Mouse (Mus musculus) liver, embryonic 16.5 days (tissue): ENCODE data around the gene Pdgfa. TPM values are rescaled to one million over a fixed set of nuclear protein-coding genes. Genes with fewer than 3 reads are reported as not detected.

Source experiments
- ATAC-seq: fragments of 200-750 bp; cut with Nextera tagmentation; 2 replicates; pipeline ENCODE4 v1.8.0; 2017; ENCODE audit warnings: low read depth, mild to moderate bottlenecking, moderate number of reproducible peaks, moderate library complexity
- H3K27ac ChIP-seq: fragments of 300-500 bp; sonication (generic); 2 replicates; pipeline ENCODE4 v1.5.1; 2014; ENCODE audit warnings: mild to moderate bottlenecking, low read length
- H3K27me3 ChIP-seq: fragments of 300-500 bp; sonication (generic); 2 replicates; pipeline ENCODE4 v1.6.1; 2014; ENCODE audit warnings: low read depth, low read length, mixed read lengths; ENCODE audit not compliant: control insufficient read depth, insufficient read depth
- H3K36me3 ChIP-seq: fragments of 300-500 bp; sonication (generic); 2 replicates; pipeline ENCODE4 v1.6.1; 2014; ENCODE audit warnings: mild to moderate bottlenecking; ENCODE audit not compliant: control insufficient read depth, insufficient read depth
- H3K4me1 ChIP-seq: fragments of 300-500 bp; sonication (generic); 2 replicates; pipeline ENCODE4 v1.6.1; 2014; ENCODE audit warnings: low read depth, low read length, mixed read lengths; ENCODE audit not compliant: control insufficient read depth
- H3K4me2 ChIP-seq: fragments of 300-500 bp; sonication (generic); 2 replicates; pipeline ENCODE4 v1.6.1; 2014; ENCODE audit warnings: low read depth, low read length, mixed read lengths
- H3K4me3 ChIP-seq: fragments of 300-500 bp; sonication (generic); 2 replicates; pipeline ENCODE4 v1.5.1; 2014; ENCODE audit warnings: low read depth, mild to moderate bottlenecking, low read length
- H3K9ac ChIP-seq: fragments of 300-500 bp; sonication (generic); 2 replicates; pipeline ENCODE4 v1.6.1; 2014; ENCODE audit warnings: low read depth, low read length
- H3K9me3 ChIP-seq: fragments of 300-500 bp; sonication (generic); replicated peaks from 2 replicates; pipeline ENCODE4 v1.6.1; 2016; ENCODE audit warnings: low read length; ENCODE audit not compliant: control insufficient read depth
- WGBS: fragments of 180-500 bp; shearing (Covaris S2); extraction: QIAGEN DNeasy Blood & Tissue Kit; methylation state at CpG from one replicate; pipeline ENCODE4 v1.1.7; 2014; ENCODE audit not compliant: insufficient replicate concordance; 5-methylcytosine and 5-hydroxymethylcytosine counted together
- polyA plus RNA-seq: library from polyadenylated mRNA; unstranded; fragments of >200 nt; fragmentation: Nextera tagmentation; extraction: Ambion mirVana; gene quantifications from 2 replicates; pipeline ENCODE4 v1.2.1, GENCODE M21; 2015

Gene Pdgfa
- polyA plus RNA-seq, 1 experiment from 2014 or later: 3.1 TPM

DNA sequence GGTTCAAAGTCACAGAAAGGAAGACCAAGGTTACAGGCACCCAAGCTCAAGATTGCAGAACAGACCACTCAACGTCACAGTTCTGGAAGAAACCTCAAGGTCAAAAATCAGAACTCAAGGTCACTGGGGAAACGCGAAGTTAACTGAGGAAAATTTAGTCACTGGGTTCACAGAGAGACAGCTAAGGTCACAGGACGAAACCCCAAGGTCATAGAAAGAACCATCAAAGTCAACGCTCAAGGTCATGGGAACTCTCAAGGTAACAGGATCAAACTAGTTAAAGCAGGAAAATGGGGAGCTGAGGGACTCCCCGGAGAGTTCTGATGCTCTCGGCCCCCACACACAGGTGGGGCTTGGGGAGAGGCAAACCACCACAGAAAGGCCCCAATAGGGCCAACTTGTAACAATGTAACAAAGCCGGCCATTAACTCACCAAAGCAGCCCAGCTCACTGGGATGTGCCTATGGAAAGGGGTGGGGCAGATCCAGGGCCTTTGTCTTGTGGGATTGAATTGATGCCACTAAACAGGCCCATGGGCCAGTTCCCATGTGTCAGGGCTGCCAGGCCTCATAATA lies 22.2 kb downstream of the Pdgfa start:
- no peak overlapping the region for H3K27ac ChIP-seq
- H3K4me2 ChIP-seq: no peak overlapping the region
- no peaks in the 10 kb centered on the region for H3K9me3 ChIP-seq
- no peak for ATAC-seq
- no peaks in the 10 kb centered on the region for H3K27me3 ChIP-seq
- 80% methylated on average over 8 of the region's 8 CpGs for WGBS
- H3K36me3 ChIP-seq: no peaks in the 10 kb centered on the region
- H3K4me3 ChIP-seq: no peak overlapping the region
- no peak overlapping the region for H3K9ac ChIP-seq
- H3K4me1 ChIP-seq: no peaks in the 10 kb centered on the region; the same call in 1 of the 2 replicates

DNA sequence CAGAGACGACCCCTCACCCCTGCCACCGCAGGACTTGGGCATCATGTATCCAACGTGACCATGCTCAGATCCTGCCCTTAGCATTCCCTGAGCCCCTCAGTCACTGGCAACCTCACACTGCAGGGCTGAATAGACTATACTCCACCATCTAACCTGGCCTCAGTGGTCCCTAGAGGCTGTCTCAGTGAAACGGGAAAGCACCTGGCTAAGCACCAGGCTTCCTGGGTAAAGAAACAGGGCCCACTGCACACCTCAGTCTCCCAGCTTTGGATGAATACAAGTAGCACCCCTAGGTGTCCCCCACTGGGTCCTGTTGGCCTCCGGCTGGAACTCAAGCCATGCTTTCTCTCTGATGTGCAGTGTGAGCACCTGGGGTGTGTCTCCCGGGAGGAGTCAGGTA lies 23.7 kb downstream of the Pdgfa start:
- Histone ChIP-seq H3K27ac (no peak overlapping the region), H3K27me3 (no peaks in the 10 kb centered on the region), H3K4me3 (no peak overlapping the region), H3K4me1 (no peaks in the 10 kb centered on the region), H3K9ac (no peak overlapping the region), H3K9me3 (no peaks in the 10 kb centered on the region), H3K4me2 (no peak overlapping the region), H3K36me3 (no peaks in the 10 kb centered on the region)
- 58% methylated on average over 6 of the region's 6 CpGs for WGBS
- no peak for ATAC-seq

DNA sequence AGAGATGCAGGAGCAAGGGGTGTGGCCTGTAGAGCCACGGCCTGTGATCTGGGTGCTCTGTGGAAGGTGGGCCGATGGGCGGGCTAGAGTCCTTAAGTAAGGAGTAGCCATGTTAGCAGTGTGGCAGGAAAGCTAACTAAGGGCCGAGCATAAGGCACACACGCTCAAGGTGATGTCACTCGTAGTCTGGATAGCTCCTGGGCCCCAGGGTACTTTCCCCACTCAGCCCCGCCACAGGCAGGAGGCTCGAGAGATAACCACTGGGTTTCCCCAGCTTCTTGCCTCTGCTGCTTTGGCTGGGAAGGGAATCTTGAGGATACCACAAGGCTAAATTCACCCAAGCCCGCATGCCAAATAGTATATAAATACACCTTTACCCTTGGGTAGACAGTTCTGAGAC lies 25.8 kb downstream of the Pdgfa start:
- no peak overlapping the region for H3K4me3 ChIP-seq
- no peaks in the 10 kb centered on the region for H3K9me3 ChIP-seq
- H3K9ac ChIP-seq: no peak overlapping the region
- H3K4me1 ChIP-seq: no peaks in the 10 kb centered on the region
- no peaks in the 10 kb centered on the region for H3K27me3 ChIP-seq
- 48% methylated on average over 9 of the region's 9 CpGs for WGBS
- H3K4me2 ChIP-seq: no peak overlapping the region
- no peaks in the 10 kb centered on the region for H3K36me3 ChIP-seq
- H3K27ac ChIP-seq: no peak overlapping the region
- ATAC-seq: no peak

DNA sequence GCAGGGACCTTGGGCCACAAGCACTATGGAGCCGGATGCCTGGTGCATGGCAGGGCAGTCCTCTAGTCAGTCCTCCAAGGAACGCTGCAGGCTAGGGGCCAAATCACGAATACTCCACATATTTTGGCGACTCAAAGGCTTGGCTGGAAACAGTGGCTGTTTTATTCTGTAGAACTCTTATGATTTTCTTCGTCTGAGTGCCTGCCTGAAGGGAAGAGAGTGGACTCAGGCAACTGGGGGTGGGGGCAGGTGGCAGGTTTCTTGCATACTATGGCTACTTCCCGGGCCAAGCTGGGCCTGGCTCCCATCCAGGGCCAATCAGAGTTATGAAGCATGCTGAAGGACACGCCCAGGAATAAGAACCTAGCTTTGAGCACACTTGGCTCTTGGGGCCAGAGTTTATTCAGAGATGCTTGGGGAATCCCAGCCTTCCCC lies 27.1 kb downstream of the Pdgfa start:
- Histone ChIP-seq H3K4me2 (no peak overlapping the region), H3K9ac (no peak overlapping the region), H3K36me3 (no peaks in the 10 kb centered on the region), H3K4me1 (no peaks in the 10 kb centered on the region), H3K9me3 (no peaks in the 10 kb centered on the region), H3K27ac (no peak overlapping the region), H3K4me3 (no peak overlapping the region), H3K27me3 (no peaks in the 10 kb centered on the region)
- ATAC-seq: no peak
- WGBS: 44% methylated on average over 7 of the region's 7 CpGs

DNA sequence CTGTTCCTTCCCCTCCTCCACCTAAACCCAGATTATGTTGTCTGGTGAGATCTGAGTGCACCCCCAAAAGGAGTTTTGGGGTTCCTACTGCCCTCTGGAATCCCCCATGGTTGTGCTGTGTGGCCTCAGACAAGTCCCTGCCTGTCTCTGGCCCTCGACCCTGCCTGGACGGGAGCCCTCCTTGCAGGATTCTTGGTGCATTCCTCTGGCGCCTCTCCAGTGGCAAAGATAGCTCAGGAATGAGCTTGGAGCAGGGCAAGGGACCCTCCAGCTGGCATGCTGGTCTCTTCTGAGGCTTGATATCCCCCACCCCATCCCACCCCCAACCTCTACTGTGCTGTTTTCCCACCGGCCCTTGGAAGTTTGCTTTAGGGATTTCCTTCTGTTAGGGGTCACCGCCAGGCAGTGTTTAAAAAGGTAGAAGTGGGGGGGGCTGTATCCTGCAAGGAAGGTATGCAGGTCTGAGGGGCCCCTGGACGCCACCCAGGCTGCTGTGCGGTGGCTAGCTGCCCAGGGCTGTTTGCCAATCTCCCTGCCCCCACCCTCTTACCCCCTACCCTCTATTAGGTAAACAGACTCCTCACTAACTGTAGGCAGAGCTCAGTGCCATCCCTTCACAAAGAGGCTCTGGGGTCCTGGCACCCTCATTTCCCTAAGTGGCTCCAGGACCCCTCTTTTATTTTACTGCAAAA lies 31.0 kb downstream of the Pdgfa start:
- no peak overlapping the region for H3K9ac ChIP-seq
- no peaks in the 10 kb centered on the region for H3K9me3 ChIP-seq
- no peak overlapping the region for H3K4me2 ChIP-seq
- no peak overlapping the region for H3K27ac ChIP-seq
- WGBS: 41% methylated on average over 7 of the region's 7 CpGs
- no peak overlapping the region for H3K4me3 ChIP-seq
- no peaks in the 10 kb centered on the region for H3K4me1 ChIP-seq
- H3K36me3 ChIP-seq: no peaks in the 10 kb centered on the region
- ATAC-seq: no peak
- H3K27me3 ChIP-seq: no peaks in the 10 kb centered on the region

DNA sequence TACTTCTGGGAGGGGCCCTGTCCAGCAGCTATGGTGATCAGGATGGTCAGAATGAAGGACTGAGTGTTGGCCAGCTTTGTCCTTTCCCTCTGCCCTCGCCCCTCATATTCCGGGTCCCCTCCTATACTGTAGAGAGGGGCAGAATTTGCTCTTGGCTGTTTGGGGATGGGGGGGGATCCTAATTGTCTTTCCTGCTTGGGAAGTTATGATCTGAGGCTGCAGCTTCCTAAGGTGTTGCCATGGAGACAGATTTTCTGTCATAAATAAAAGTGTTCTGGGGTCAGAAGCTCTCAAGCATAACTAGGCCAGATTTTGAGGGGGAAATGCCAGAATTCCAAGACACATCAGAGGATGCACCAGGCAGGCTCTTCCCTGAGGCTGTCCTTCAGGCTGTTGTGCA lies 31.6 kb downstream of the Pdgfa start:
- Histone ChIP-seq H3K4me2 (no peak overlapping the region), H3K27me3 (no peaks in the 10 kb centered on the region), H3K36me3 (no peaks in the 10 kb centered on the region), H3K9me3 (no peaks in the 10 kb centered on the region), H3K4me3 (no peak overlapping the region), H3K27ac (no peak overlapping the region), H3K4me1 (no peaks in the 10 kb centered on the region), H3K9ac (no peak overlapping the region)
- 51% methylated on average over 2 of the region's 2 CpGs for WGBS
- no peak for ATAC-seq

DNA sequence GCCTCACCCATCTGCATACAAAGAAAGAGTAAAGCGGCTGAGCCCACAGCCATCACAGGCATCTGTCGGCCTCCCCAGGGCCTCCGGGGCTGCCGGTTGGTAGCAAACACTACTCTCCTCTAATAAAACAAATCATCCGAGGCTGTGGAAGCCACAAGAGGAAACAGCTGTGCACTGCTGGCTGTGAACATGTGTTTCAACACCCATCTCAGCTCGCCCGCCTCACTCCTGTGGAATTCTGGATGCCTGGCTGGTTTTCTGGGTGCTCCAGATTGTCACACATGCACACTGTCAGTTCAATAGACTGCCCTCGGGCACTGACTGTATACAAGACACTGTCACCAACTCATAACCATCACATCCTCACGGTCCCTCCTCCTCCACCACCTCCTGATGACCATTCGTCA lies 40.7 kb downstream of the Pdgfa start:
- H3K4me1 ChIP-seq: no peaks in the 10 kb centered on the region
- no peak overlapping the region for H3K4me3 ChIP-seq
- no peaks in the 10 kb centered on the region for H3K27me3 ChIP-seq
- H3K4me2 ChIP-seq: no peak overlapping the region
- WGBS: 22% methylated on average over 10 of the region's 10 CpGs
- ATAC-seq: no peak
- no peaks in the 10 kb centered on the region for H3K9me3 ChIP-seq
- H3K9ac ChIP-seq: no peak overlapping the region
- H3K36me3 ChIP-seq: no peaks in the 10 kb centered on the region
- no peak overlapping the region for H3K27ac ChIP-seq

DNA sequence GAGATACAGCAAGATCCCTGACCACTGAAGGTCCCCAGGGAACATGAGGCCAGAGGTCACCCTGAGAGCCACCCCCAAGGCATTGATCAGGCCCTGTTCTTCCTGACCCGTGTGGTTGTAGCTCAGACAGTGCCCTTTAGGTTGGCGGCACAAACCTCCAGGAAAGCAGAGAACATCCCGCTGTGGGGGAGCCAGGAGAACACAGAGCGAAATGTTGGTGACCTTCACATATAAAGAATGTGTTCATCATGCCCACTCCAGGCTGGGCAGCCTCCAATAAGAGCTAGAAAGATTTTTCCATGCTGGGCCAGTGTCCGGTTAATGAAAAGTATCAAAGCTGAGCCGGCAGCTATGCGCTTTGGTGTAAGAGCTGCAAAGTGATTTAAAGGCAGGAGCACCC lies 43.2 kb downstream of the Pdgfa start:
- H3K27me3 ChIP-seq: no peaks in the 10 kb centered on the region
- H3K27ac ChIP-seq: no peak overlapping the region
- no peak overlapping the region for H3K4me3 ChIP-seq
- no peak for ATAC-seq
- no peak overlapping the region for H3K4me2 ChIP-seq
- no peak overlapping the region for H3K9ac ChIP-seq
- H3K9me3 ChIP-seq: no peaks in the 10 kb centered on the region
- 71% methylated on average over 7 of the region's 7 CpGs for WGBS
- H3K4me1 ChIP-seq: no peaks in the 10 kb centered on the region
- H3K36me3 ChIP-seq: no peaks in the 10 kb centered on the region

DNA sequence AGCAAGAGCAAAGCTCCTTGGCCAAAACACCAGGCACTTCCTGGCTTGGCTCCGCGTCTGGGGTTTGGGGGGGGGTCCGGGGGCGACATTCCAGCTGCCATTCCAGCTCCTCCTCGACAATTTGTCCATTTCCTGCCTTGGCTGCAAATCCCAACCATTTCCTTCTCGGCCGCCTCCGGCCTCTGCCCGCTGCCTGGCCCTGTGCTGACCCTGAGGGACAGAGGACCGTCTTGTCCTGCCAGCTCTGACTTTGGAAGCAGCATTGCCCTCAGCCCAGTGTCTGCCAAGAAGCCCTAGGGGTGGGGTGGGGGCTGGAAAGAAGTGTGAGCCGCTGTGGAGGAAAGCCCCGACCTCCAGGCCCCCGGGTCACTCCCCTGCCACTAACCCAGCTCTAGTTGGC lies 44.2 kb downstream of the Pdgfa start:
- Histone ChIP-seq H3K9me3 (no peaks in the 10 kb centered on the region), H3K9ac (no peak overlapping the region), H3K4me3 (no peak overlapping the region), H3K4me2 (no peak overlapping the region), H3K4me1 (no peaks in the 10 kb centered on the region), H3K27ac (no peak overlapping the region), H3K27me3 (no peaks in the 10 kb centered on the region), H3K36me3 (no peaks in the 10 kb centered on the region)
- WGBS: 41% methylated on average over 13 of the region's 13 CpGs
- no peak for ATAC-seq
